Mouse (Mus musculus): ENCODE measurements around the gene Traf3ip3. TPM values are rescaled to one million over a fixed set of nuclear protein-coding genes. Genes with fewer than 3 reads are reported as not detected.

The Traf3ip3 gene
- polyA plus RNA-seq, 1 experiment from 2014 or later = 8.3 TPM

- peak within 1 kb of the TSS; percentile 39 for H3K9ac ChIP-seq (replicated peaks)
- no peak for TF ChIP-seq CTCF (IDR thresholded peaks at IDR 0.05; ENCODE audit: low read depth)
- TF ChIP-seq EP300 (IDR thresholded peaks at IDR 0.05; ENCODE audit: low read depth) = no peak
- peaks cover 26% of the 10 kb centered on the region for H3K4me1 ChIP-seq (ENCODE audit: insufficient read depth)
- WGBS (ENCODE audit: insufficient replicate concordance) = 3% methylated on average over 30 of the region's 30 CpGs
- peak within 1 kb of the TSS; percentile 68 for H3K4me2 ChIP-seq (ENCODE audit: low read depth, low read length)
- peak within 1 kb of the TSS; percentile 56 for H3K4me3 ChIP-seq (ENCODE audit: low read depth, low read length)
- no peaks in the 10 kb centered on the region for H3K9me3 ChIP-seq (ENCODE audit: low read length)
- H3K27me3 ChIP-seq (ENCODE audit: insufficient read depth, low read length) = peaks cover 15% of the 10 kb centered on the region; the same call in 1 of the 2 replicates
- peak within 1 kb of the TSS; percentile 46 for H3K27ac ChIP-seq (ENCODE audit: low read depth)
- peak; percentile 79 for DNase-seq
- ATAC-seq = peak; percentile 92
- H3K36me3 ChIP-seq (replicated peaks; ENCODE audit: insufficient read depth, low read length) = no peaks in the 10 kb centered on the region
These were observed 48.6 kb downstream of the Traf3ip3 start, which contains the start of gene Irf6 for GRCm38 (mm10) chr1:193152872-193153271. TSS of gene Irf6 (plus strand) at chr1:193153111.

GRCm38 (mm10) chr1:193151134-193151533 is 50.4 kb downstream of the Traf3ip3 start:
- TF ChIP-seq CTCF (IDR thresholded peaks at IDR 0.05; ENCODE audit: low read depth) = no peak
- no peak overlapping the region for H3K27ac ChIP-seq (ENCODE audit: low read depth)
- 48% methylated on average over 7 of the region's 7 CpGs for WGBS (ENCODE audit: insufficient replicate concordance)
- H3K4me2 ChIP-seq (ENCODE audit: low read depth, low read length) = no peak overlapping the region
- peaks cover 15% of the 10 kb centered on the region for H3K4me1 ChIP-seq (ENCODE audit: insufficient read depth)
- H3K4me3 ChIP-seq (ENCODE audit: low read depth, low read length) = no peak overlapping the region
- ATAC-seq (no peak), DNase-seq (no peak)
- H3K9ac ChIP-seq (replicated peaks) = no peak overlapping the region
- no peaks in the 10 kb centered on the region for H3K36me3 ChIP-seq (replicated peaks; ENCODE audit: insufficient read depth, low read length)
- H3K27me3 ChIP-seq (ENCODE audit: insufficient read depth, low read length) = peaks cover 15% of the 10 kb centered on the region; the same call in 1 of the 2 replicates
- no peaks in the 10 kb centered on the region for H3K9me3 ChIP-seq (ENCODE audit: low read length)

GRCm38 (mm10) chr1:193149231-193149630 is 52.3 kb downstream of the Traf3ip3 start:
- Histone ChIP-seq H3K9me3 (ENCODE audit: low read length) (no peaks in the 10 kb centered on the region), H3K36me3 (replicated peaks; ENCODE audit: insufficient read depth, low read length) (no peaks in the 10 kb centered on the region), H3K27me3 (ENCODE audit: insufficient read depth, low read length) (peaks cover 15% of the 10 kb centered on the region; the same call in 1 of the 2 replicates), H3K9ac (replicated peaks) (no peak overlapping the region), H3K4me1 (ENCODE audit: insufficient read depth) (peaks cover 6% of the 10 kb centered on the region; the same call in 1 of the 2 replicates), H3K27ac (ENCODE audit: low read depth) (no peak overlapping the region), H3K4me2 (ENCODE audit: low read depth, low read length) (no peak overlapping the region), H3K4me3 (ENCODE audit: low read depth, low read length) (no peak overlapping the region)
- ATAC-seq (no peak), DNase-seq (no peak)
- 59% methylated on average over 3 of the region's 3 CpGs for WGBS (ENCODE audit: insufficient replicate concordance)
- TF ChIP-seq CTCF (IDR thresholded peaks at IDR 0.05; ENCODE audit: low read depth) (no peak), EP300 (IDR thresholded peaks at IDR 0.05; ENCODE audit: low read depth) (no peak)

DNA sequence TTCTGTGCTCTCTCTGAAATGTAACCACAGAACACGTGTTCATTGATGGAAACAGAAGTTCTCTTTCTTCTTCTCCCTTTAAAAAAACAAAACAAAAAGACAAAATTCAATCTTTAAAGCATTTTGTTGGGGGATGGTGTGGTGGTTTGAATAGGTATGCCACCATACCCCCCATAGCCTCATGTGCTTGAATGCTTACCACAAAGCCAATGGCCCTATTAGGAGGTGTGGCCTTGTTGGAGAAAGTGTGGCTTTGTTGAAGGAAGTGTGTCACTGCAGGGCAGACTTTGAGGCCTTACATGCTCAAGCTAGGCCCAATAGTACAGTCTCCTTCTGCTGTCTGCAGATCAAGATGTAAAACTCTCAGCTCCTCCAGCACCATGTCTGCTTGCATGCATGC is 55.1 kb downstream of the Traf3ip3 start:
- H3K27ac ChIP-seq (ENCODE audit: low read depth) = no peak overlapping the region
- no peak overlapping the region for H3K4me3 ChIP-seq (ENCODE audit: low read depth, low read length)
- H3K27me3 ChIP-seq (ENCODE audit: insufficient read depth, low read length) = no peaks in the 10 kb centered on the region
- H3K4me2 ChIP-seq (ENCODE audit: low read depth, low read length) = no peak overlapping the region
- no peak overlapping the region for H3K9ac ChIP-seq (replicated peaks)
- H3K36me3 ChIP-seq (replicated peaks; ENCODE audit: insufficient read depth, low read length) = no peaks in the 10 kb centered on the region
- TF ChIP-seq CTCF (IDR thresholded peaks at IDR 0.05; ENCODE audit: low read depth) (no peak), EP300 (IDR thresholded peaks at IDR 0.05; ENCODE audit: low read depth) (no peak)
- no peaks in the 10 kb centered on the region for H3K4me1 ChIP-seq (ENCODE audit: insufficient read depth)
- DNase-seq (no peak), ATAC-seq (no peak)
- no peaks in the 10 kb centered on the region for H3K9me3 ChIP-seq (ENCODE audit: low read length)
- 41% methylated on average over 1 of the region's 1 CpGs for WGBS (ENCODE audit: insufficient replicate concordance)

DNA sequence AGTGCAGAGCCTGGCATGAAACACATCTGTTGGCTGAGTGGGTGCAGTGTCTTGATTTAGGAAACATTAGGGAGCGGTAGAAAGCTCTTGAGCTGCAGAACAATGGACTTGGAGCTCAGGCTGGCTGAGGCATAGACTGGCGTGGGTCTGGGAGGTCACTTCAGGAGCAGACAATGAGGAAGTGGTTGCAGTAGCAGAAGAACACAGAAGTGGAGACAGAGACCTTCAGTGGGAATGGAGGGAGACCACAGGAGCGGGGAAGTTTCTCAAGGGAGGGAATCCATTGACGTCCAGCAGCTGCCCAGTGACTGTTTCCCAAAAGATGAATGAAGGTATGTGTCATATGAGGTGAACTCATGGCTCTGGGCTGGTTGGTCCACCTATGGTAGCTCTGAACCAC is 56.4 kb downstream of the Traf3ip3 start:
- WGBS (ENCODE audit: insufficient replicate concordance) = 48% methylated on average over 4 of the region's 4 CpGs
- no peak; the same call in 1 of the 2 replicates for ATAC-seq
- no peaks in the 10 kb centered on the region for H3K36me3 ChIP-seq (replicated peaks; ENCODE audit: insufficient read depth, low read length)

DNA sequence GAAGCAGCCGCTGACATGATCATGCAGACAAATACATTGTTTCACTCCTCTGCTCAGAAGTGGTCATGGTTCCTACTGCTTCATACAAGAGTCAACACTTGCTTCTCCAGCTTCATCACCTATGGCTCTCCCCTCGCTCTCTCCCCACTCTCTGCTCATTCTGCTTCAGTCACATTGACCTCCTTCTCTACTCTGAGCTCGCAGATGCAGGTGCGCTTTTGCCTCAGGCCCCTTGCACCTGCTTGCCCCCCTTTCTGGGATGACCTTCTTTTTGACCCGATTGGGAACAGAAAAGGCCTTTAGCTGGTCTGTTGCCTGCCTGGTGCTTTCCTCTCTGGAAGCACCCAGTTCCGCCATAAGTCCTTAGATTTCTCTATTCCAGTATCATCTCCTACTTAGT is 57.0 kb downstream of the Traf3ip3 start:
- H3K27me3 ChIP-seq (ENCODE audit: insufficient read depth, low read length) = no peaks in the 10 kb centered on the region
- H3K4me2 ChIP-seq (ENCODE audit: low read depth, low read length) = no peak overlapping the region
- TF ChIP-seq CTCF (IDR thresholded peaks at IDR 0.05; ENCODE audit: low read depth) = no peak
- TF ChIP-seq EP300 (IDR thresholded peaks at IDR 0.05; ENCODE audit: low read depth) = no peak
- no peak overlapping the region for H3K27ac ChIP-seq (ENCODE audit: low read depth)
- no peak for DNase-seq
- no peak for ATAC-seq
- WGBS (ENCODE audit: insufficient replicate concordance) = 85% methylated on average over 6 of the region's 6 CpGs
- H3K4me1 ChIP-seq (ENCODE audit: insufficient read depth) = no peaks in the 10 kb centered on the region
- H3K9ac ChIP-seq (replicated peaks) = no peak overlapping the region
- H3K36me3 ChIP-seq (replicated peaks; ENCODE audit: insufficient read depth, low read length) = no peaks in the 10 kb centered on the region
- no peak overlapping the region for H3K4me3 ChIP-seq (ENCODE audit: low read depth, low read length)
- no peaks in the 10 kb centered on the region for H3K9me3 ChIP-seq (ENCODE audit: low read length)

More for the DNA sequence above, 56.4 kb downstream of the Traf3ip3 start:
- no peaks in the 10 kb centered on the region for H3K9me3 ChIP-seq (ENCODE audit: low read length)
- no peak overlapping the region for H3K4me2 ChIP-seq (ENCODE audit: low read depth, low read length)
- no peaks in the 10 kb centered on the region for H3K27me3 ChIP-seq (ENCODE audit: insufficient read depth, low read length)
- no peak overlapping the region for H3K9ac ChIP-seq (replicated peaks)
- H3K4me1 ChIP-seq (ENCODE audit: insufficient read depth) = no peaks in the 10 kb centered on the region
- no peak overlapping the region for H3K4me3 ChIP-seq (ENCODE audit: low read depth, low read length)
- TF ChIP-seq EP300 (IDR thresholded peaks at IDR 0.05; ENCODE audit: low read depth) (no peak), CTCF (IDR thresholded peaks at IDR 0.05; ENCODE audit: low read depth) (no peak)
- H3K27ac ChIP-seq (ENCODE audit: low read depth) = no peak overlapping the region
- no peak for DNase-seq

Measured in liver, postnatal 0 days (tissue).